Mouse (Mus musculus) embryonic fibroblast, embryonic 13.5 days (primary cell): Measurements from ENCODE around the gene Prkaa2.

ENCODE experiments used
- CTCF ChIP-seq: IDR thresholded peaks from 2 replicates; pipeline ENCODE4 v1.5.1; 2011; ENCODE audit warnings: mild to moderate bottlenecking, control low read depth, low read length, moderate library complexity, borderline replicate concordance; ENCODE audit not compliant: insufficient read depth
- POLR2A ChIP-seq: IDR thresholded peaks from 2 replicates; pipeline ENCODE4 v1.6.1; 2011; ENCODE audit warnings: low read depth, mild to moderate bottlenecking, control low read depth, low read length, moderate library complexity

- TF ChIP-seq POLR2A (no peak), CTCF (no peak)
These were observed 108.0 kb downstream of the Prkaa2 start for GRCm38 (mm10) chr4:105001736-105002135.
